Mouse (Mus musculus) intestine, embryonic 16.5 days (tissue): Measurements from ENCODE around the gene Wnt3a. TPM values are rescaled to one million over a fixed set of nuclear protein-coding genes. Genes with fewer than 3 reads are reported as not detected.
A peak's percentile ranks its signal among the peaks of the same experiment; 100 is the strongest.

Source experiments
- ATAC-seq: fragments of 200-750 bp; cut with Nextera tagmentation; 2 replicates; pipeline ENCODE4 v1.8.0; 2017; ENCODE audit warnings: moderate TSS enrichment, moderate library complexity
- H3K27ac ChIP-seq: fragments of 300-500 bp; sonication (generic); 2 replicates; pipeline ENCODE4 v1.5.1; 2014; ENCODE audit warnings: mild to moderate bottlenecking, low read length
- H3K27me3 ChIP-seq: fragments of 300-500 bp; sonication (generic); replicated peaks from 2 replicates; pipeline ENCODE4 v1.6.1; 2014; ENCODE audit warnings: low read length, control low read depth, mixed read lengths; ENCODE audit not compliant: control insufficient read depth, insufficient read depth
- H3K36me3 ChIP-seq: fragments of 300-500 bp; sonication (generic); 2 replicates; pipeline ENCODE4 v1.6.1; 2014; ENCODE audit warnings: low read length, control low read depth; ENCODE audit not compliant: control insufficient read depth, insufficient read depth
- H3K4me1 ChIP-seq: fragments of 300-500 bp; sonication (generic); 2 replicates; pipeline ENCODE4 v1.6.1; 2014; ENCODE audit warnings: low read length, control low read depth, mixed read lengths; ENCODE audit not compliant: control insufficient read depth, insufficient read depth
- H3K4me2 ChIP-seq: fragments of 300-500 bp; sonication (generic); 2 replicates; pipeline ENCODE4 v1.6.1; 2014; ENCODE audit warnings: low read depth, low read length, control low read depth
- H3K4me3 ChIP-seq: fragments of 300-500 bp; sonication (generic); 2 replicates; pipeline ENCODE4 v1.5.1; 2014; ENCODE audit warnings: mild to moderate bottlenecking, low read length
- H3K9ac ChIP-seq: fragments of 300-500 bp; sonication (generic); 2 replicates; pipeline ENCODE4 v1.6.1; 2014; ENCODE audit warnings: low read depth, low read length
- H3K9me3 ChIP-seq: fragments of 300-500 bp; sonication (generic); 2 replicates; pipeline ENCODE4 v1.6.1; 2016; ENCODE audit warnings: low read length, control low read depth; ENCODE audit not compliant: control insufficient read depth
- WGBS: fragments of 180-500 bp; shearing (Covaris S2); extraction: QIAGEN DNeasy Blood & Tissue Kit; methylation state at CpG from one replicate; pipeline ENCODE4 v1.1.7; 2014; 5-methylcytosine and 5-hydroxymethylcytosine counted together
- polyA plus RNA-seq: library from polyadenylated mRNA; unstranded; fragments of >200 nt; fragmentation: Nextera tagmentation; extraction: Ambion mirVana; gene quantifications from 2 replicates; pipeline ENCODE4 v1.2.1, GENCODE M21; 2015

Gene Wnt3a
- polyA plus RNA-seq, 1 experiment from 2014 or later = not detected

DNA sequence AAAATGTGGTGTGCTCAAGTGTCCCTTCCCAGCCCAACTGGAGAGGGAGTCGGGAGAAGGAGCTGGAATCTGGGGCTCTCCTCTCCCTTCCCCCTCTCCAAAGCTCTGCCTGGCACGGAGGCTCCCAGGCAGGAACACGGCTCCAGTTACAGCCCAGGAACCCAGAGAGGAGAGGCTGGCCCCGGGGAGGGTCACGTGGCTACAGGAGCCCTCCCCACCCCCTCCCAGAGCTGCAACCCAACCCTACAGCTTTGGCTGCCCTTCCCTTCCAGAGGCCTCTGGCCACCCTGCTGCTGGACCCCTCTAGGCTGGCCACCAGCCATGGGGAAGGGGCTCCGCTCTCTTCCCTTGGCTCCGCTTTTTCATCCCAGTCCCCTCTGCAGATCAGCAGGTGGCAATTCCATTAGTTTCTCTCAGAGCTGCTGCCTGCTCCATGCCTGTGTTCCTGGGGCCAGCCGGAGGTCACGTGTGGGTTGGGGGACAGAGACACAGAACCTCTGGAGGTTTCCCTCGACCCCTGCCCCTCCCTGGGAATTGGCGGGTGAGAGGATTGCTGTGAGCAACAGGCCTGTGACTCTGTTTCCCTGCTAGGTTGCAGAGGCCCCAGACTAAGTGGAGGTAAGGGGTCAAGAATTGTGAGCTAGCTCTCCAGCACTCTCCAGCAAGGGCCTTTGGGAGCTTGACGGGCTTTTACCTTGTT, 18.7 kb upstream of the Wnt3a start:
- H3K4me3 ChIP-seq = no peak overlapping the region
- WGBS = 27% methylated on average over 12 of the region's 12 CpGs
- peak overlapping the region; percentile 63; the same call in 1 of the 2 replicates for H3K27ac ChIP-seq
- peak; percentile 29 for ATAC-seq
- peak overlapping the region; percentile 20; the same call in 1 of the 2 replicates for H3K4me2 ChIP-seq
- 0 out of 2 replicates have a peak overlapping the region, but pooled peaks have one; percentile 14 for H3K9ac ChIP-seq
- no peaks in the 10 kb centered on the region for H3K9me3 ChIP-seq
- H3K36me3 ChIP-seq = no peaks in the 10 kb centered on the region
- H3K27me3 ChIP-seq = peaks cover 38% of the 10 kb centered on the region
- H3K4me1 ChIP-seq = peaks cover 39% of the 10 kb centered on the region

DNA sequence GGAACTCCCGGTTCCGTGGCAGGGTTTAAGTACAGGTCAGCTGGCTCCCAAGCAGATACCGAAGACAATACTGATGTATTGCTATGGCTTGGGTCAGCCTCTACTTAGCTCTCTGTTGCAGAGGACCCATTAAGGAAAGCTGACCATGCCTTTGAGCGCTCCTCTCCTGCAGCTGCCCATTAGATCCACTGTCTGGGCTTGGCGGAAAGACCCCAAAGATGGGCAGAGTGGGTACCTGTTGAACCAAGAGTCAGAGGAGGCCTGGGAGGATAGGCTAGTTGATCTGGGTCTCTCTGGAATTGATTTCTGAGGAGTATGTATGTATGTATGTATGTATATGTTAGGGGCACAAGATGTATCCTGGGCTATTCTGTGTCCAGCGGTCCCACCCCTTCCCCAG, 18.1 kb upstream of the Wnt3a start:
- Histone ChIP-seq H3K27me3 (peaks cover 44% of the 10 kb centered on the region), H3K4me3 (peak overlapping the region; percentile 62; the same call in 1 of the 2 replicates), H3K4me1 (peaks cover 34% of the 10 kb centered on the region), H3K27ac (no peak overlapping the region), H3K9ac (0 out of 2 replicates have a peak overlapping the region, but pooled peaks have one; percentile 14), H3K9me3 (no peaks in the 10 kb centered on the region), H3K36me3 (no peaks in the 10 kb centered on the region), H3K4me2 (no peak overlapping the region)
- ATAC-seq = no peak
- WGBS = 47% methylated on average over 6 of the region's 6 CpGs

DNA sequence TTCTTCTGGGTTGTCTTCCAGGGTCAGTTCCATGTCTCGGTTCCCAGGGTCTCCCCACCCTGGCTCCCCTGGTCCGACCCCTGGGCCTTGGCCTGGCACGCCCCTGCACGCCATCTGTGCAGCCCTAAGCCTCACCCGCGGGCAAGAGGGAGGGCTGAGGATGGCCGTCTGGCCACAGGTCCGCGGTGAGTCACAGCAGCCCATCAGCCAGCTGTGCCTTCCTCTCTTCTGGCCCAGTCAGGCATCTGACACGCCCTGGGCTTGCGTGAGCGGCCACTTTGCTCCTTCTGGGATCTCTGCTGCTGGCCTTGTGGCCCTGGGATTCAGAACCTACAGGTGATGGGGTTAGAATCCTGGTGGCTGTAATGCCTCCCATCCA, 17.6 kb upstream of the Wnt3a start:
- H3K27ac ChIP-seq = no peak overlapping the region
- peak overlapping the region; percentile 16; the same call in 1 of the 2 replicates for H3K9ac ChIP-seq
- no peaks in the 10 kb centered on the region for H3K9me3 ChIP-seq
- peaks cover 31% of the 10 kb centered on the region for H3K4me1 ChIP-seq
- no peak for ATAC-seq
- peaks cover 46% of the 10 kb centered on the region for H3K27me3 ChIP-seq
- H3K4me3 ChIP-seq = peak overlapping the region; percentile 62
- peak overlapping the region; percentile 32; the same call in 1 of the 2 replicates for H3K4me2 ChIP-seq
- 29% methylated on average over 12 of the region's 12 CpGs for WGBS
- H3K36me3 ChIP-seq = no peaks in the 10 kb centered on the region

DNA sequence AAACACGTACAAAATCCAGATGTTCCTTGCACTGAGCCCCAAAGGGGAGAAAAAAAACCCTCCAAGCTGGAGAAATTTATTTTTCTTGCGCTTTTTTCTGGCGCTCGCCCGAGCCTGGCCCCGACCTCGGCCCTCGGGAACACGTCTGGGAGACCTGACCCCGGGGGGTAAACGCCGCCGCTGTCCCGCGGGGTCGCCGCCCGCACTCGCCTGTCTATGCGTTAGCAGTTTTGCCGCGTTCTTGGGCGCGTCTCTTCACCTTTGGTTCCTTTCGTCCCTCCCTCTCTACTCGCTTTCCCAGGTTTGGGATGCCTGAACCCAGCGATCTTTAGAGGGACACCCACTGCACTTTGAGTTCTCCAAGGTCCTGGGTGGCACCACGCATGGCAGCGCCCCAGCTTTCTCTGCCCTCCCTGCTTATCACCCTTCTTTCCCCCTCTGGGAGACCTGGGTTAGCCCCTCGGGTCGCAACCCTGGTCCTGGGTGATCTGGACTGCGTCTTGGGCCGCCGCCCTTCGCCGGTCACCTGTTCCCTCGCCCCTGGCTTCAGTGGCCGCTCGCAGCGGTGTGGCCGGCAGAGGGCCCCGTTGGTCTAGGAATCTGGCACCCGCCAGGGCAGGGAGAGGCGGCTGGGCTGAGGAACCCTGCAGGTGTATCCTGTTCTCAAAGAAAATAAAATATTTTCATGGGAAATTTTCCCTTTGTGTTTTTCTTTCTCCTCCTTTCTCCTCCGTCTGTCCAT, 17.0 kb upstream of the Wnt3a start:
- H3K27me3 ChIP-seq = peaks cover 46% of the 10 kb centered on the region
- ATAC-seq = peak; percentile 66
- no peaks in the 10 kb centered on the region for H3K9me3 ChIP-seq
- H3K36me3 ChIP-seq = no peaks in the 10 kb centered on the region
- no peak overlapping the region; the same call in 1 of the 2 replicates for H3K27ac ChIP-seq
- 1% methylated on average over 45 of the region's 45 CpGs for WGBS
- peaks cover 29% of the 10 kb centered on the region for H3K4me1 ChIP-seq
- H3K9ac ChIP-seq = peak overlapping the region; percentile 69; the same call in 1 of the 2 replicates
- peak overlapping the region; percentile 92 for H3K4me2 ChIP-seq
- H3K4me3 ChIP-seq = peak overlapping the region; percentile 62

DNA sequence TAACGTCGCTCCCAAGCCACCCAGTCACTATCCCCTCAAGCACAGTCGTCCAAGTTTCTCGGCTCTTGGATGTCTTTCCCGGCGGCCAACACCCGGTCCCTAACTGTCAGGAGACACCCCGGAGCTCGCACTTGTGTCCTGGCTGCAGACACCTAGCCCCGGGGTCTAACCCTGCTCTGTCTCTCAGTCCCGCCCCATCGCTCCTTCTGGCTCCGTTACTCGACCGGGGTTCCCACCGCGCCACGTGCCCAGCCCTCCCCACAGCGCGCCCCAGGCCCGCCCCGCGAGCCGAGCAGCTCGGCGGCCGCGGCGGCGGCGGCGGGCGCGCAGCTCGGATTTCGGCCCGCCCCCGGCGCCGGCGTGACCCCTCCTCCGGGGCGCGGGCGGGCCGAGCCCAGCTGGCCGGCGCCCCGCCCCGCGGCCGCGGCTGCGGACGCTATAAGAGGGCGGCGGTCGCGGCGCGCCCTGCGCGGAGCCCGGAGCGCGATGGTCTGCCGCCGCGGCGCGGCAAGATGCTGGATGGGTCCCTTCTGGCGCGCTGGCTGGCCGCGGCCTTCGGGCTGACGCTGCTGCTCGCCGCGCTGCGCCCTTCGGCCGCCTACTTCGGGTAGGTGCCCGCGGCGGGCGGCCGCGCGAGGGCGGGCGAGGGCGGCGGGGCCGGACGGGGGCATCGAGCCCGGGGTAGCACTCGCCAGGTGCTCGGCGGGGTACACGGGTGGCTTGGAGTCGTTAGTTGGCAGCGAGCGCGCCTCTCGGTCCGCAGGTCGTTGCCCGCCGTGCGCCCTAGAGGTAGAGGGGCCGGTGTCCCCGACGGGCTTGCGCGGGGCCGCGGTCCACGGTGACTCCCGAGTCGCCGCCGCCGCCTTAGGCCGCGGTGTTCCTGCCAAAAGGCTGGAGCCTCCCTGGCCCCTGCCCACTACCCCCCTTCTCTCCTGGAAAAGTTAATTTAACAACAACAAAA, 16.2 kb upstream of the Wnt3a start, which contains the start of gene Wnt9a:
TSS of gene Wnt9a (plus strand) at position 468 of the 961 bp plus-strand sequence.
- H3K27ac ChIP-seq = peak within 1 kb of the TSS; percentile 23; the same call in 1 of the 2 replicates
- ATAC-seq = peak; percentile 82

DNA sequence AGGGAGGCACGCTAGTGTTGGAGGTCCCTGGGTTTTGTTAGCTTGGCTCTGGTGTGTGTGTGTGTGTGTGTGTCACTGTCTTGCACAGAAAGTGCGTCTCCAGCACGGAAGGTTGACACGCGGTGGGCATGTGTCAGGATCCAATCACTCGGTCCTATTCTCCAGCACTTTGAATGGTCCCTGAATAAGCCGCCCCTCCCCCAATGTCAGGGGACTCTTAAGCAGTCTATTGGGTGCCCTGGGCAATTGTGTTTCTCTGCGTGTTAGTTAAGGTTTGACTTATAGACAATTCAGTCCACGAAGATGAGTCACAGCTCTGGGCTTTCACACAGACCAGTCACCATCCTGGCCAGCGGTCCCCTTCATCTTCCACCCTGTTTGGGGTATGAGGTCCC, 15.3 kb upstream of the Wnt3a start:
- H3K4me2 ChIP-seq = peak overlapping the region; percentile 92; the same call in 1 of the 2 replicates
- no peaks in the 10 kb centered on the region for H3K36me3 ChIP-seq
- no peaks in the 10 kb centered on the region for H3K9me3 ChIP-seq
- H3K27ac ChIP-seq = no peak overlapping the region
- H3K4me1 ChIP-seq = peaks cover 29% of the 10 kb centered on the region
- WGBS = 8% methylated on average over 10 of the region's 10 CpGs
- peak overlapping the region; percentile 63; the same call in 1 of the 2 replicates for H3K9ac ChIP-seq
- peaks cover 46% of the 10 kb centered on the region for H3K27me3 ChIP-seq
- ATAC-seq = no peak
- peak overlapping the region; percentile 62 for H3K4me3 ChIP-seq

More for the DNA sequence above, 16.2 kb upstream of the Wnt3a start, which contains the start of gene Wnt9a:
- Histone ChIP-seq H3K36me3 (no peaks in the 10 kb centered on the region), H3K27me3 (peaks cover 46% of the 10 kb centered on the region), H3K4me3 (peak within 1 kb of the TSS; percentile 62), H3K9me3 (no peaks in the 10 kb centered on the region), H3K9ac (peak within 1 kb of the TSS; percentile 69), H3K4me1 (peaks cover 29% of the 10 kb centered on the region), H3K4me2 (peak within 1 kb of the TSS; percentile 92)
- WGBS = under 1% methylated on average over 116 of the region's 128 CpGs

DNA sequence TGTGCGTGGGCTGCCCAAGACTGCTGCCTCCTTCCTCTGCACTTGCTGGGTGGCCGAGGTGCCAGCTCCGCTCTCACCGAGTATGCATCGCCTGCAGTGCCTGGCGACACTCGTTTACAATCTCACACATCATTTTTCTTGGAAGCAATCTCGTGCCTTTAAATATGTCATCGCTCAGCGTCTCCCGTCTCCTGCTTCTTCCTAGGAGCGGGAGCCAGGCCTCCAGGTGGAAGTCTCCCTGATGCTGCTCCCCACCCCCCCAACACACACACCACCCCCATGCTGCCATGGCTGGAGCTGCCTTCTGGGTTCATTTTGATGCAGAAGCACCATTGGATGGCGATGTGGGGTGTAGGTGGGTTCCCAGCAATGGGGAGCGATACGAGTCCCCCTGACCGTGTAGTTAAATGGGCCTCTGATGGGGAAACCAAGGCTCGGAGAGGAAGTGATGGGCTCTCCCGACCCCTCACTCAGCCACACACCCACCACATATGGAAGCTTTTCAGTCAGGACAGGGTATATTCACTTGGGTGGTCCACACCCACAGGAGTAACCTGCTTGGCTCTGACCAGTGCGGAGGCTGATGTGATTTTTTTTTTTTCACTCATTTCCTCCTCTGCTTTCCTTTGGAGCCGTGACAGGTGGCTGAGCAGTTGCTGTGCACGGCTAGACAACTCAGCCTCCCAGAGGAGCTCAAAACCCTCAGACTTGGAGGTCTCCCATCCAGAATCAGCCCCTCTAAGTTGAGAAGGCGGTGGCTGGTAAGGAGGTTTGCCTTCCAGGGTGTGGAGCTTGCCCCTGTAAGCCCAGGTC, 14.7 kb upstream of the Wnt3a start:
- Histone ChIP-seq H3K4me1 (peaks cover 29% of the 10 kb centered on the region), H3K4me2 (0 out of 2 replicates have a peak overlapping the region, but pooled peaks have one; percentile 92), H3K27me3 (peaks cover 46% of the 10 kb centered on the region), H3K9ac (no peak overlapping the region), H3K9me3 (no peaks in the 10 kb centered on the region), H3K4me3 (no peak overlapping the region), H3K27ac (no peak overlapping the region), H3K36me3 (no peaks in the 10 kb centered on the region)
- WGBS = 36% methylated on average over 22 of the region's 22 CpGs
- ATAC-seq = no peak
